Mouse (Mus musculus) small intestine, adult 2 months (tissue): ENCODE measurements around the gene Mthfd2.

Experiments
- CTCF ChIP-seq: fragments of 200-500 bp; IDR thresholded peaks from 2 replicates; pipeline ENCODE4 v1.5.1; 2012; ENCODE audit warnings: low read depth, mild to moderate bottlenecking, control low read depth, inconsistent platforms, low read length, moderate library complexity, mixed read lengths; ENCODE audit not compliant: insufficient replicate concordance, insufficient read length; ENCODE audit errors: extremely low read depth
- POLR2A ChIP-seq: fragments of 200-500 bp; IDR thresholded peaks from 2 replicates; pipeline ENCODE4 v1.6.1; 2012; ENCODE audit warnings: low read depth, mild to moderate bottlenecking, control low read depth, inconsistent platforms, low read length, moderate library complexity

DNA sequence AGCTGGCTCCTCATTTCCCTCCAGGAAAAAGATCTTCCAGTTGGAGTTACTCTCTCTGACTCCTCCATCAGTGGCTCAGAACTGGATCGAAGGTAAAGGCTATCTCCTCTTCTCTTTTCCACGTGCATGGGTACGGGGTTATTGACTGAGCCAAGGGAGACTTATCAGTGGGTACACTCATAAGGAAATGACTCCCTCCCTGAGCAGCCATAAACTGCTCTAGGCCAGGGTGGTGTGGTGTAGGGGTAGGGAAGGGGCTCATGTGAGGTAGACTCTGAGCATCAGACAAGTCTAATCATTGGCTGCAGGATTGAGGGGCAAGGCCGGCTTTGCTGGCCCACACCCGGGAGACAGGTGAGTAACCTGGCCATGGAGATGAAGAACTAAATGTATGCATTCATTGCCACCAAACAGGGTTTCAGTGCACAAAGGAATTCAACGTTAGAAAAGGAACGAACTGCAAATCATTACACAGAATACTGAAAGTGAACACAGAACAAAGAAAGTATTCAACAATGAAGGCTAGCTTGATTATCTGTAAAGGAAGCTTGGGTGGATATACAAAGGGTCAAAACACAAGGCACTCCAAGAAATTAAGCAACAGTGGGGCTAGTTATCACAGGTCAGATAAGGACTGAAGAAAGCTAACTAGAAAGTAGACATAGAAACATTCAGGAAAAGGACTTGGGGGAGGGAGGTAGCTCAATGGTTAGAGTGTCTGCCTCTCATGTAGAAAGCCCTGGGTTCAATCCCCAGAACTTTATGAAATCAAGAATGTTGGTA is 25.1 kb downstream of the Mthfd2 start:
- no peak for TF ChIP-seq CTCF
- no peak for TF ChIP-seq POLR2A
